Mouse (Mus musculus): Measurements from ENCODE around the gene Mrps17.
A peak's percentile ranks its signal among the peaks of the same experiment; 100 is the strongest.

Gene Mrps17

DNA sequence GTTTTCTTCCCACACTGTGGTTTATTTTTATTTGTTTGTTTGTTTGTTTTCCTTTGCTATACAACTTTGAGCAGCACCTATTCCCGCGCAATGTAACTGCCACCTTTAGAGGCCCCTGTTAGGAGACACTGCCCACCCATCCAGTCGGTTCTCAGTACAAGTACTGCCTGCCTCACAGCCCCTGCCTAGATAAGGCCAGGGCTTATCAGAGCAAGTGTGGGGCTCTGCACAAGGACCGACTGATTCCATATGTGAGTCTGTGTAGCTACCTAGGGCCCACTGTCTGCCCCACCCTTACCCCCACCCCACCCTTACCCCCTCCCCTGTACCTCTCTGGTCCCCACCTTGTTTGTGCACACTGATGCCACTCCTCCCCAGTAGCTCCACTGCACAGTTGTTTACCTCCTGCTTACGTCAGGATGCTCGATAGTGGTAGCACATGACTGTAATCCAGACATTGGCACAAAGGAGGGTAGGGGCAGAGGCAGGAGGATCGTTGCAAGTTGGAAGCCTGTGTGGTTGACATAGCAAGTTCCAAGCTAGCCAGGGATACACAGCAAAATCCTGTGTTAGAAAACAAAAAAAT, 27.7 kb downstream of the Mrps17 start:
- DNase-seq: no peak

- no peak for DNase-seq
Observed at GRCm38 (mm10) chr5:129744050-129744449, 28.8 kb downstream of the Mrps17 start.

- no peak for DNase-seq
Observed at GRCm38 (mm10) chr5:129756886-129757285, 41.6 kb downstream of the Mrps17 start.

- peak; percentile 52 to 78 for DNase-seq
Observed at GRCm38 (mm10) chr5:129759929-129760480, 44.7 kb downstream of the Mrps17 start.

DNA sequence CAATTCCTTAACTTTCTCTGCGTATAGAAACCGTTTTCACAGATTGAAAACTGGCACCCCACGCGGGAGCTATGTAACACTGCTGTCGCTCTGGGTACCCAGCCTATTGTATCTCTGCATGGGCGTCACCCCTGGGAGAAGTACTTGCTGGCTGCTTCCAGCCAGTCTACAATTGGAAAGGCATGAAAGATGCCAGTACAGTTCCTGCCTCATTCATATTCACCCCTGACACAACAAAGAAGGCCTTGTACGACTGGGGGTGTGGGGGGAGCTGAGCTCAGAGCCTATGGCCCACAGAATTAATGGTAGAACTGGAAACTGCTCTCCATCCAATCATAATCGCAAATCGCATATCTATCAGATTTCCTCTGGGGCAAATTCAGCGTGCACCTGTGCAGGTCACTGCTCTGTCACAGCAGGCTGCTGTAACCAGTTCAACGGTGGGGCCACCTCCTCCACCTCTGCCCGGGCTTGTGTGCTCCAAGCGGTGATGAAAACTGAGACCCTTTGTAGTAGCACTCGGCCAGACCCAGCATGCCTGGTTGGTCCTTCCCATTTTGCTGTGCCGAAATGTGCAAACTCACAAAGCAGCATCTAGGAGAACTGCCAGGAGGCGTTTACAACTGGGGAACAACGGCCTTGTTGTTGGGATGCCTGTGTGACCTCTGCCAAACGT, 46.7 kb downstream of the Mrps17 start:
- DNase-seq: no peak

DNA sequence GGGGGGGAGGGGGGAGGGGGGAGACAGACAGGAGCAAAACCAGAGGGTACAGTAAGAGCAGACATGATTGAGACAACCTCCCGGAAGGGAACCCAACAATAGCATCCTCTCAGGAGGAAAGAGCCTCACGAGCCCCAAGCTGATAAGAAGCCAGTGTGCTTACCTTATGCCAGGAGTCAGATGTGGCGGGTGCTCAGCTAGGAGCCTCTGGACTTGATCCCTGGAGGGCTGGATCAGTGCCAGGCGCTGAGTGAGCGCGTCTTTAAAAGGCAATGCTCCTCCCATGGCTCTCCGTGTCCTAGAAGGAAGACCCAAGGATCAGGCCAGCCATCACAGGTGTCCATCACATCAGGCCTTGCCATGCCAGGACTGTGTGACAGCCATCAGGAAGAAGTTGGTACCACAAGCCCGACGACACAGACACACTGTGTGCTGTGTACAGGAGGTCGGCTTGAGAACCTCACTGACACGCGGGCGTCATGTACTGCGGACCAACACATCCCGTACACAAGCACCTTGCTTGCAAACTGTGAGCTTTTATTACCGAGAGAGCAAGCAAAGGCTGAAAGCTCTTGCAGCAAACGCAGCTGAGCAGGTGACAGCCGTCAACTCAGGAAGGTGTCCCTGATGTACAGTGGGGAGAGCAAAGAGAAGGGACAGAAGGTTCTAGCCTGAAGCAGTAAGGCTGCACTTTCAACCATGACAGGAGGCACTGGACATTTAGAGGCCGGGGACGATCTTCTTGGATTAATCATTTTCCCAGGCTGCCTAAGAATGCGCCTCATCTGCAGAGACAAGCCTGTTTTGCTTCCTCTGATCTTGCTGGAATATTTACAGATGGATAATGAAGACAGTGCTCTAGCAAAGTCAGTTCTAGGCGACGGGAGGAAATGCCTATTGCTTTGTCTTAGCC, 55.4 kb downstream of the Mrps17 start:
- DNase-seq: peak; percentile 84 to 89
